Comparison of ENCODE assay signal across 22 mouse cellular contexts in genomic region chr2:10409422-10409821, GRCm38 (mm10). TPM values are rescaled to one million over a fixed set of nuclear protein-coding genes. Genes with fewer than 3 reads are reported as not detected.
DNase-seq lines count a peak whose midpoint lies in the region; ATAC-seq and TF ChIP-seq lines count a peak whose summit lies in the region.
"Had no signal": no experiment of that assay in that cellular context is flagged by ENCODE, and none has a peak within 500 bp of the region (broad histone marks: within the 10 kb centered on the region; RNA-seq: fewer than 3 reads in every experiment).

No protein-coding gene starts in this region.

- H3K36me3 ChIP-seq in forebrain, embryonic 11.5 days (ENCODE audit: control insufficient read depth, insufficient read depth, low read length), result no peaks in the 10 kb centered on the region
- no peaks in the 10 kb centered on the region for H3K36me3 ChIP-seq in forebrain, postnatal 0 days (ENCODE audit: insufficient read depth)
- H3K36me3 ChIP-seq in midbrain, embryonic 11.5 days (ENCODE audit: control insufficient read depth, insufficient read depth, low read length), result no peaks in the 10 kb centered on the region
- H3K36me3 ChIP-seq in midbrain, embryonic 10.5 days, result no peaks in the 10 kb centered on the region
- H3K36me3 ChIP-seq in neural tube, embryonic 13.5 days, result no peaks in the 10 kb centered on the region
- no peaks in the 10 kb centered on the region for H3K36me3 ChIP-seq in neural tube, embryonic 15.5 days
- H3K36me3 ChIP-seq: embryonic facial prominence, embryonic 12.5 days; heart, embryonic 10.5 days; hindbrain, embryonic 12.5 days had no signal

- no peak overlapping the region for H3K9ac ChIP-seq in forebrain, embryonic 11.5 days (ENCODE audit: low read length)
- no peak overlapping the region for H3K9ac ChIP-seq in forebrain, postnatal 0 days
- H3K9ac ChIP-seq in midbrain, embryonic 11.5 days (ENCODE audit: low read length), result no peak overlapping the region
- no peak overlapping the region for H3K9ac ChIP-seq in neural tube, embryonic 13.5 days
- no peak overlapping the region for H3K9ac ChIP-seq in neural tube, embryonic 15.5 days (replicated peaks)
- H3K9ac ChIP-seq: embryonic facial prominence, embryonic 12.5 days; hindbrain, embryonic 12.5 days had no signal

- peak; percentile 21 for DNase-seq in forebrain, embryonic 11.5 days (ENCODE audit: low spot score)
- DNase-seq in forebrain, postnatal 0 days, result no peak
- DNase-seq in midbrain, embryonic 11.5 days (ENCODE audit: low spot score, missing footprints), result no peak
- no peak for DNase-seq in midbrain, embryonic 10.5 days (ENCODE audit: low spot score)
- DNase-seq in cerebellum, adult 8-10 months, result no peak
- DNase-seq: adrenal gland, adult 8-10 months; adrenal gland, postnatal 36 days; B cell, adult 2 months; cerebellum, adult 11 months; cerebellum, adult 9-10 months; cerebellum, postnatal 25 days; gastrocnemius, postnatal 36 days; heart, postnatal 10 days; heart, postnatal 4 days had no signal

- no peak overlapping the region for H3K4me2 ChIP-seq in forebrain, embryonic 11.5 days (ENCODE audit: low read depth, low read length, severe bottlenecking)
- no peak overlapping the region for H3K4me2 ChIP-seq in forebrain, postnatal 0 days (ENCODE audit: low read depth)
- H3K4me2 ChIP-seq in midbrain, embryonic 11.5 days, result no peak overlapping the region
- no peak overlapping the region for H3K4me2 ChIP-seq in neural tube, embryonic 13.5 days
- H3K4me2 ChIP-seq in neural tube, embryonic 15.5 days, result no peak overlapping the region
- H3K4me2 ChIP-seq: embryonic facial prominence, embryonic 12.5 days; hindbrain, embryonic 12.5 days had no signal

- H3K27ac ChIP-seq in forebrain, embryonic 11.5 days (ENCODE audit: low read depth, low read length), result no peak overlapping the region
- H3K27ac ChIP-seq in forebrain, postnatal 0 days (ENCODE audit: low read depth, low read length), result no peak overlapping the region
- no peak overlapping the region for H3K27ac ChIP-seq in midbrain, embryonic 11.5 days (ENCODE audit: low read depth, low read length)
- no peak overlapping the region for H3K27ac ChIP-seq in midbrain, embryonic 10.5 days (replicated peaks)
- H3K27ac ChIP-seq in neural tube, embryonic 13.5 days (replicated peaks), result no peak overlapping the region
- H3K27ac ChIP-seq in neural tube, embryonic 15.5 days (replicated peaks), result no peak overlapping the region
- H3K27ac ChIP-seq: embryonic facial prominence, embryonic 12.5 days; heart, embryonic 10.5 days; hindbrain, embryonic 12.5 days had no signal

- no peak for ATAC-seq in forebrain, embryonic 11.5 days (replicated peaks; ENCODE audit: low FRiP score)
- no peak for ATAC-seq in forebrain, postnatal 0 days
- ATAC-seq in midbrain, embryonic 11.5 days (ENCODE audit: low FRiP score), result peak; percentile 54
- ATAC-seq in neural tube, embryonic 13.5 days (ENCODE audit: low read depth), result peak; percentile 44; the same call in 1 of the 2 replicates
- no peak for ATAC-seq in neural tube, embryonic 15.5 days (ENCODE audit: low FRiP score)
- ATAC-seq: CD4-positive, CD25-positive, alpha-beta regulatory T cell, adult 4 months; hindbrain, embryonic 16.5 days had no signal

- no peak for TF ChIP-seq CTCF in forebrain, postnatal 0 days (IDR thresholded peaks at IDR 0.05; ENCODE audit: low read depth)

- no peaks in the 10 kb centered on the region for H3K27me3 ChIP-seq in forebrain, embryonic 11.5 days (ENCODE audit: control insufficient read depth, insufficient read depth, low read length)
- H3K27me3 ChIP-seq in forebrain, postnatal 0 days (ENCODE audit: insufficient read depth, low read length), result no peaks in the 10 kb centered on the region
- H3K27me3 ChIP-seq in midbrain, embryonic 11.5 days (ENCODE audit: control insufficient read depth, insufficient read depth, low read length), result peaks cover 7% of the 10 kb centered on the region
- H3K27me3 ChIP-seq in midbrain, embryonic 10.5 days (ENCODE audit: low read depth, poor library complexity, severe bottlenecking), result peaks cover 60% of the 10 kb centered on the region
- no peaks in the 10 kb centered on the region for H3K27me3 ChIP-seq in neural tube, embryonic 13.5 days
- no peaks in the 10 kb centered on the region for H3K27me3 ChIP-seq in neural tube, embryonic 15.5 days (replicated peaks)
- H3K27me3 ChIP-seq: embryonic facial prominence, embryonic 12.5 days; hindbrain, embryonic 12.5 days had no signal

- WGBS in forebrain, embryonic 11.5 days, result 73% methylated on average over 13 of the region's 13 CpGs
- 55% methylated on average over 13 of the region's 13 CpGs for WGBS in forebrain, postnatal 0 days
- 61% methylated on average over 13 of the region's 13 CpGs for WGBS in midbrain, embryonic 11.5 days
- 84% methylated on average over 13 of the region's 13 CpGs for WGBS in midbrain, embryonic 10.5 days
- 58% methylated on average over 13 of the region's 13 CpGs for WGBS in neural tube, embryonic 13.5 days
- 50% methylated on average over 13 of the region's 13 CpGs for WGBS in neural tube, embryonic 15.5 days

- no peaks in the 10 kb centered on the region for H3K9me3 ChIP-seq in forebrain, embryonic 11.5 days (ENCODE audit: control insufficient read depth, low read length)
- H3K9me3 ChIP-seq in forebrain, postnatal 0 days (ENCODE audit: low read length), result no peaks in the 10 kb centered on the region
- H3K9me3 ChIP-seq in midbrain, embryonic 11.5 days (ENCODE audit: control insufficient read depth, low read length), result no peaks in the 10 kb centered on the region
- H3K9me3 ChIP-seq in midbrain, embryonic 10.5 days (replicated peaks), result no peaks in the 10 kb centered on the region
- no peaks in the 10 kb centered on the region for H3K9me3 ChIP-seq in neural tube, embryonic 13.5 days
- H3K9me3 ChIP-seq in neural tube, embryonic 15.5 days (replicated peaks), result no peaks in the 10 kb centered on the region
- H3K9me3 ChIP-seq: embryonic facial prominence, embryonic 12.5 days; G1E; heart, embryonic 10.5 days; hindbrain, embryonic 12.5 days had no signal

- no peaks in the 10 kb centered on the region for H3K4me1 ChIP-seq in forebrain, embryonic 11.5 days (replicated peaks; ENCODE audit: control insufficient read depth, insufficient read depth, low read length)
- H3K4me1 ChIP-seq in forebrain, postnatal 0 days (ENCODE audit: insufficient read depth), result no peaks in the 10 kb centered on the region
- no peaks in the 10 kb centered on the region; the same call in 1 of the 2 replicates for H3K4me1 ChIP-seq in midbrain, embryonic 11.5 days (ENCODE audit: control insufficient read depth, insufficient read depth, low read length)
- H3K4me1 ChIP-seq in midbrain, embryonic 10.5 days, result peaks cover 24% of the 10 kb centered on the region
- H3K4me1 ChIP-seq in neural tube, embryonic 13.5 days (replicated peaks), result peaks cover 13% of the 10 kb centered on the region
- no peaks in the 10 kb centered on the region for H3K4me1 ChIP-seq in neural tube, embryonic 15.5 days
- H3K4me1 ChIP-seq: embryonic facial prominence, embryonic 12.5 days; heart, embryonic 10.5 days; hindbrain, embryonic 12.5 days had no signal

- no peak overlapping the region for H3K4me3 ChIP-seq in forebrain, embryonic 11.5 days (ENCODE audit: low read depth, low read length)
- no peak overlapping the region for H3K4me3 ChIP-seq in forebrain, postnatal 0 days (ENCODE audit: low read depth, low read length)
- H3K4me3 ChIP-seq in midbrain, embryonic 11.5 days (ENCODE audit: low read depth, low read length), result no peak overlapping the region
- H3K4me3 ChIP-seq in midbrain, embryonic 10.5 days, result no peak overlapping the region
- H3K4me3 ChIP-seq in neural tube, embryonic 13.5 days, result no peak overlapping the region
- no peak overlapping the region for H3K4me3 ChIP-seq in neural tube, embryonic 15.5 days (replicated peaks)
- H3K4me3 ChIP-seq: embryonic facial prominence, embryonic 12.5 days; heart, embryonic 10.5 days; hindbrain, embryonic 12.5 days had no signal

RNA-seq across cellular contexts. Expression of gene Sfmbt2, which starts 39.1 kb away (rescaled TPM):
- polyA plus RNA-seq in forebrain, embryonic 11.5 days (2014; fragmentation: Nextera tagmentation; extraction: Ambion mirVana), result 1.3 and 1.8 TPM in 2 replicates
- 4.4 and 6.4 TPM in 2 replicates for total RNA-seq in forebrain, postnatal 0 days (2014; rRNA removed)
- 1.6 and 2.2 TPM in 2 replicates for polyA plus RNA-seq in forebrain, postnatal 0 days (2015; fragmentation: Nextera tagmentation; extraction: Ambion mirVana)
- 1.8 and 1.9 TPM in 2 replicates for polyA plus RNA-seq in midbrain, embryonic 11.5 days (2014; fragmentation: Nextera tagmentation; extraction: Ambion mirVana)
- polyA plus RNA-seq in midbrain, embryonic 10.5 days (2016; fragmentation: Nextera tagmentation; extraction: Ambion mirVana), result 1.8 and 2.0 TPM in 2 replicates
- 3.1 and 3.3 TPM in 2 replicates for polyA plus RNA-seq in neural tube, embryonic 13.5 days (2015; fragmentation: Nextera tagmentation; extraction: Ambion mirVana)
- polyA plus RNA-seq in neural tube, embryonic 15.5 days (2015; fragmentation: Nextera tagmentation; extraction: Ambion mirVana), result 6.5 and 7.1 TPM in 2 replicates

Comparison
In these comparisons a context has a peak if more than half of its experiments do, and no peak if none do; other contexts are left out.
1. ATAC-seq: peak in midbrain, embryonic 11.5 days (single experiment) and neural tube, embryonic 13.5 days (single experiment); none in forebrain, embryonic 11.5 days (single experiment), forebrain, postnatal 0 days (single experiment) and neural tube, embryonic 15.5 days (single experiment).